Mouse (Mus musculus): ENCODE measurements around the gene Itga2.

- TF ChIP-seq POLR2A (IDR thresholded peaks at IDR 0.05; ENCODE audit: insufficient read depth, low read depth, low read length) = no peak
- TF ChIP-seq EP300 (IDR thresholded peaks at IDR 0.05; ENCODE audit: insufficient read depth, low read depth, low read length) = no peak
Measured at GRCm38 (mm10) chr13:114914963-114915362, 16.9 kb downstream of the Itga2 start.
